Comparison of ENCODE assay signal across 7 mouse cellular contexts in the genomic region with DNA sequence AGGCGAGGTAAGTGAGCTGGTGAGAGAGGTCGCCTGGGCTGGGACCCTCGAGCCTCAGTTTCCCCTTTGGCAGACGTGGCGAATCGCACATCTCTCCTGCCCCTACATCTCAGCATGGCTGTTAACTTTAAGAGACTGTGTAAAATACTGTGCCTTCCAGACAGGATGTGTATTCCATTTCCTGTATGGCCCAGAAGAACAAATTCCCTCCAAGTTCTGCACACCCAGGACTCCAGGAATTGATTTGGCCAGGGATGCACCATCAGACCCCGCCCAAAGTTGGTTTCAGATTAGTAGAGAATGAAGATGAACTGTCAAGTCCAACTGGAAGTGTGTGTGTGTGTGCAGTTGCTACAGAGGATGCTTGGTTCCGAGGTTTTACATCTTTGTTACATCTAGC. TPM values are rescaled to one million over a fixed set of nuclear protein-coding genes. Genes with fewer than 3 reads are reported as not detected.
A peak's percentile ranks its signal among the peaks of the same experiment; 100 is the strongest.
DNase-seq lines count a peak whose midpoint lies in the region; ATAC-seq and TF ChIP-seq lines count a peak whose summit lies in the region.

No protein-coding gene starts in this region.

- no peak for DNase-seq in spleen, adult 2 months (ENCODE audit: low read depth in 1 of 2, low spot score in 2 of 2)
- DNase-seq in spleen, postnatal 4 days (ENCODE audit: low spot score in 2 of 2), result no peak
- DNase-seq in urinary bladder, adult 2 months (ENCODE audit: low spot score), result no peak
- no peak for DNase-seq in B cell, adult 2 months

- 6% methylated on average over 8 of the region's 8 CpGs for WGBS in spleen, adult 2 months
- 5% methylated on average over 8 of the region's 8 CpGs for WGBS in embryonic facial prominence, embryonic 15.5 days
- WGBS in limb, embryonic 12.5 days, result 12% methylated on average over 8 of the region's 8 CpGs
- 7% methylated on average over 8 of the region's 8 CpGs for WGBS in neural tube, embryonic 15.5 days

- H3K4me3 ChIP-seq in spleen, adult 2 months (ENCODE audit: extremely low read depth, insufficient read depth, insufficient read length), result peak overlapping the region; percentile 78
- peak overlapping the region; percentile 86 for H3K4me3 ChIP-seq in embryonic facial prominence, embryonic 15.5 days (replicated peaks)
- H3K4me3 ChIP-seq in limb, embryonic 12.5 days (replicated peaks), result peak overlapping the region; percentile 77
- H3K4me3 ChIP-seq in neural tube, embryonic 15.5 days (replicated peaks), result peak overlapping the region; percentile 81

- no peaks in the 10 kb centered on the region for H3K9me3 ChIP-seq in embryonic facial prominence, embryonic 15.5 days (replicated peaks)
- peaks cover 5% of the 10 kb centered on the region; the same call in 1 of the 2 replicates for H3K9me3 ChIP-seq in limb, embryonic 12.5 days
- no peaks in the 10 kb centered on the region for H3K9me3 ChIP-seq in neural tube, embryonic 15.5 days (replicated peaks)

- peaks cover 7% of the 10 kb centered on the region; the same call in 1 of the 2 replicates for H3K36me3 ChIP-seq in spleen, adult 2 months (ENCODE audit: control insufficient read depth, insufficient read depth, low read length)
- peaks cover 21% of the 10 kb centered on the region for H3K36me3 ChIP-seq in embryonic facial prominence, embryonic 15.5 days
- peaks cover 35% of the 10 kb centered on the region for H3K36me3 ChIP-seq in limb, embryonic 12.5 days
- peaks cover 11% of the 10 kb centered on the region for H3K36me3 ChIP-seq in neural tube, embryonic 15.5 days

- ATAC-seq in embryonic facial prominence, embryonic 15.5 days (ENCODE audit: insufficient number of reproducible peaks, low FRiP score, low TSS enrichment, low read depth), result no peak
- no peak for ATAC-seq in limb, embryonic 12.5 days (ENCODE audit: insufficient number of reproducible peaks, insufficient read depth, low FRiP score, low TSS enrichment, low read depth)
- ATAC-seq in neural tube, embryonic 15.5 days (ENCODE audit: low FRiP score), result no peak; the same call in 1 of the 2 replicates

- H3K4me2 ChIP-seq in embryonic facial prominence, embryonic 15.5 days (replicated peaks), result peak overlapping the region; percentile 62
- peak overlapping the region; percentile 79 for H3K4me2 ChIP-seq in limb, embryonic 12.5 days
- peak overlapping the region; percentile 84 for H3K4me2 ChIP-seq in neural tube, embryonic 15.5 days

- no peak for TF ChIP-seq POLR2A in spleen, adult 2 months (IDR thresholded peaks at IDR 0.05; ENCODE audit: low read depth, low read length)

- TF ChIP-seq CTCF in spleen, adult 2 months (IDR thresholded peaks at IDR 0.05; ENCODE audit: extremely low read depth, insufficient read depth, insufficient read length, insufficient replicate concordance), result no peak

- H3K9ac ChIP-seq in embryonic facial prominence, embryonic 15.5 days, result peak overlapping the region; percentile 77
- H3K9ac ChIP-seq in limb, embryonic 12.5 days (replicated peaks), result peak overlapping the region; percentile 90
- peak overlapping the region; percentile 92 for H3K9ac ChIP-seq in neural tube, embryonic 15.5 days (replicated peaks)

- peak overlapping the region; percentile 78 for H3K27ac ChIP-seq in spleen, adult 2 months (ENCODE audit: insufficient read depth, low read length)
- H3K27ac ChIP-seq in embryonic facial prominence, embryonic 15.5 days (replicated peaks), result peak overlapping the region; percentile 95
- peak overlapping the region; percentile 91 for H3K27ac ChIP-seq in limb, embryonic 12.5 days
- H3K27ac ChIP-seq in neural tube, embryonic 15.5 days (replicated peaks), result peak overlapping the region; percentile 90

- no peaks in the 10 kb centered on the region for H3K4me1 ChIP-seq in spleen, adult 2 months (ENCODE audit: control insufficient read depth, insufficient read depth, insufficient read length)
- peaks cover 24% of the 10 kb centered on the region for H3K4me1 ChIP-seq in embryonic facial prominence, embryonic 15.5 days
- H3K4me1 ChIP-seq in limb, embryonic 12.5 days (replicated peaks), result peaks cover 17% of the 10 kb centered on the region
- H3K4me1 ChIP-seq in neural tube, embryonic 15.5 days, result peaks cover 30% of the 10 kb centered on the region

- H3K27me3 ChIP-seq in spleen, adult 2 months (ENCODE audit: control insufficient read depth, insufficient read depth, low read length), result no peaks in the 10 kb centered on the region
- no peaks in the 10 kb centered on the region for H3K27me3 ChIP-seq in embryonic facial prominence, embryonic 15.5 days
- no peaks in the 10 kb centered on the region for H3K27me3 ChIP-seq in limb, embryonic 12.5 days
- H3K27me3 ChIP-seq in neural tube, embryonic 15.5 days (replicated peaks), result no peaks in the 10 kb centered on the region

RNA-seq across cellular contexts. Expression of gene Anapc4, which starts 0.6 kb away (rescaled TPM):
- 7.5 and 9.4 TPM in 2 replicates for polyA plus RNA-seq in spleen, adult 2 months (2012; rRNA removed)
- polyA plus RNA-seq in embryonic facial prominence, embryonic 15.5 days (2015; fragmentation: Nextera tagmentation; extraction: Ambion mirVana), result 95.7 and 96.0 TPM in 2 replicates
- polyA plus RNA-seq in limb, embryonic 12.5 days (2016; fragmentation: Nextera tagmentation; extraction: Ambion mirVana), result 125 and 128 TPM in 2 replicates
- polyA plus RNA-seq in neural tube, embryonic 15.5 days (2015; fragmentation: Nextera tagmentation; extraction: Ambion mirVana), result 99.4 and 103 TPM in 2 replicates
- polyA plus RNA-seq in urinary bladder, adult 2 months (2012; rRNA removed), result 74.7 and 76.4 TPM in 2 replicates

RNA-seq across cellular contexts. Expression of gene Zcchc4, which starts 59.2 kb away (rescaled TPM):
- 5.0 and 5.2 TPM in 2 replicates for polyA plus RNA-seq in spleen, adult 2 months (2012; rRNA removed)
- 14.8 and 17.4 TPM in 2 replicates for polyA plus RNA-seq in embryonic facial prominence, embryonic 15.5 days (2015; fragmentation: Nextera tagmentation; extraction: Ambion mirVana)
- 23.0 and 25.6 TPM in 2 replicates for polyA plus RNA-seq in limb, embryonic 12.5 days (2016; fragmentation: Nextera tagmentation; extraction: Ambion mirVana)
- 8.6 and 11.1 TPM in 2 replicates for polyA plus RNA-seq in neural tube, embryonic 15.5 days (2015; fragmentation: Nextera tagmentation; extraction: Ambion mirVana)
- 11.9 and 12.9 TPM in 2 replicates for polyA plus RNA-seq in urinary bladder, adult 2 months (2012; rRNA removed)
